Comparison of ENCODE assay signal across 9 mouse cellular contexts in genomic region chr4:135266987-135267386, GRCm38 (mm10). TPM values are rescaled to one million over a fixed set of nuclear protein-coding genes. Genes with fewer than 3 reads are reported as not detected.
A peak's percentile ranks its signal among the peaks of the same experiment; 100 is the strongest.
DNase-seq lines count a peak whose midpoint lies in the region; ATAC-seq and TF ChIP-seq lines count a peak whose summit lies in the region.
"Had no signal": no experiment of that assay in that cellular context is flagged by ENCODE, and none has a peak within 500 bp of the region (broad histone marks: within the 10 kb centered on the region; RNA-seq: fewer than 3 reads in every experiment).

No protein-coding gene starts in this region.

- H3K27me3 ChIP-seq in hindbrain, embryonic 12.5 days = no peaks in the 10 kb centered on the region
- H3K27me3 ChIP-seq in liver, embryonic 14.5 days (ENCODE audit: control insufficient read depth, insufficient read depth, low read length) = no peaks in the 10 kb centered on the region
- no peaks in the 10 kb centered on the region for H3K27me3 ChIP-seq in stomach, postnatal 0 days (ENCODE audit: control insufficient read depth, insufficient read depth, low read length)
- H3K27me3 ChIP-seq: Patski had no signal

- H3K9me3 ChIP-seq in ES-E14 (ENCODE audit: control insufficient read depth, insufficient read depth, low read depth, low read length) = no peaks in the 10 kb centered on the region
- H3K9me3 ChIP-seq in hindbrain, embryonic 12.5 days (replicated peaks) = no peaks in the 10 kb centered on the region
- no peaks in the 10 kb centered on the region for H3K9me3 ChIP-seq in liver, embryonic 14.5 days (ENCODE audit: control insufficient read depth, low read length)
- H3K9me3 ChIP-seq in stomach, postnatal 0 days (ENCODE audit: control insufficient read depth, low read length) = no peaks in the 10 kb centered on the region

- H3K27ac ChIP-seq in ES-E14 (ENCODE audit: insufficient read depth, low read depth, low read length, poor library complexity, severe bottlenecking) = no peak overlapping the region
- H3K27ac ChIP-seq in embryonic fibroblast, embryonic 13.5 days (ENCODE audit: insufficient read depth, low read length) = no peak overlapping the region
- H3K27ac ChIP-seq in hindbrain, embryonic 12.5 days = no peak overlapping the region; the same call in 1 of the 2 replicates
- H3K27ac ChIP-seq in liver, embryonic 14.5 days = no peak overlapping the region
- peak overlapping the region; percentile 41 for H3K27ac ChIP-seq in stomach, postnatal 0 days (replicated peaks)

- no peak for ATAC-seq in hindbrain, embryonic 12.5 days (ENCODE audit: low FRiP score)
- no peak for ATAC-seq in liver, embryonic 14.5 days (ENCODE audit: insufficient read depth)
- no peak for ATAC-seq in stomach, postnatal 0 days (ENCODE audit: low FRiP score, low TSS enrichment)
- ATAC-seq: Patski had no signal

- no peak for DNase-seq in ES-E14 (ENCODE audit: low read depth, low spot score)
- no peak for DNase-seq in liver, embryonic 14.5 days (ENCODE audit: low read depth in 3 of 3, low spot score in 3 of 3)
- no peak for DNase-seq in stomach, postnatal 0 days (ENCODE audit: low spot score)
- no peak for DNase-seq in thymus, postnatal 0 days (ENCODE audit: low spot score)
- DNase-seq in right cerebral cortex, postnatal 10 days (ENCODE audit: low spot score in 2 of 2) = no peak
- no peak for DNase-seq in cerebellum, adult 11-12 months

- whole genome bisulfite sequencing in hindbrain, embryonic 12.5 days = 80% methylated on average over 9 of the region's 9 CpGs
- 64% methylated on average over 9 of the region's 9 CpGs for WGBS in liver, embryonic 14.5 days (ENCODE audit: insufficient replicate concordance)
- 57% methylated on average over 9 of the region's 9 CpGs for WGBS in stomach, postnatal 0 days

- H3K4me1 ChIP-seq in ES-E14 (ENCODE audit: control insufficient read depth in 2 of 2, insufficient read depth in 2 of 2, low read length in 2 of 2, poor library complexity in 1 of 2) = peaks cover 4 to 12% of the 10 kb centered on the region in 2 experiments; a peak in 1 of 4 replicates
- H3K4me1 ChIP-seq in embryonic fibroblast, embryonic 13.5 days (ENCODE audit: control insufficient read depth, insufficient read depth, low read length) = peaks cover 8% of the 10 kb centered on the region
- H3K4me1 ChIP-seq in hindbrain, embryonic 12.5 days = peaks cover 43% of the 10 kb centered on the region
- peaks cover 36 to 49% of the 10 kb centered on the region in 2 experiments for H3K4me1 ChIP-seq in liver, embryonic 14.5 days (replicated peaks; ENCODE audit: control insufficient read depth in 2 of 2, insufficient read depth in 2 of 2, low read length in 1 of 2)
- 0 out of 2 replicates have a peak, but pooled peaks cover 2% of the 10 kb centered on the region for H3K4me1 ChIP-seq in stomach, postnatal 0 days (replicated peaks; ENCODE audit: control insufficient read depth, insufficient read depth)

- H3K4me2 ChIP-seq in hindbrain, embryonic 12.5 days (replicated peaks) = peak overlapping the region; percentile 23; the same call in 1 of the 2 replicates
- H3K4me2 ChIP-seq in liver, embryonic 14.5 days (ENCODE audit: low read depth) = peak overlapping the region; percentile 31; the same call in 1 of the 2 replicates
- H3K4me2 ChIP-seq in stomach, postnatal 0 days (replicated peaks; ENCODE audit: low read depth) = peak overlapping the region; percentile 45

- TF ChIP-seq POLR2A in embryonic fibroblast, embryonic 13.5 days (IDR thresholded peaks at IDR 0.05; ENCODE audit: low read depth, low read length) = no peak

- H3K4me3 ChIP-seq in ES-E14 (ENCODE audit: insufficient read depth in 1 of 2, low read depth in 1 of 2, low read length in 2 of 2, poor library complexity in 1 of 2, severe bottlenecking in 1 of 2) = no peak overlapping the region
- peak overlapping the region; percentile 3; the same call in 1 of the 2 replicates for H3K4me3 ChIP-seq in embryonic fibroblast, embryonic 13.5 days (ENCODE audit: insufficient read depth, low read length)
- no peak overlapping the region for H3K4me3 ChIP-seq in hindbrain, embryonic 12.5 days
- H3K4me3 ChIP-seq in liver, embryonic 14.5 days (ENCODE audit: insufficient read depth in 1 of 2, low read depth in 2 of 2, low read length in 2 of 2) = no peak overlapping the region
- H3K4me3 ChIP-seq in stomach, postnatal 0 days (ENCODE audit: low read depth, low read length) = 0 out of 2 replicates have a peak overlapping the region, but pooled peaks have one; percentile 10

- H3K36me3 ChIP-seq in ES-E14 (ENCODE audit: control insufficient read depth, insufficient read depth, low read length, poor library complexity, severe bottlenecking) = peaks cover 14% of the 10 kb centered on the region; the same call in 1 of the 2 replicates
- H3K36me3 ChIP-seq in hindbrain, embryonic 12.5 days = 0 out of 2 replicates have a peak, but pooled peaks cover 3% of the 10 kb centered on the region
- peaks cover 21% of the 10 kb centered on the region for H3K36me3 ChIP-seq in liver, embryonic 14.5 days (replicated peaks; ENCODE audit: control insufficient read depth, insufficient read depth, low read depth)
- H3K36me3 ChIP-seq in stomach, postnatal 0 days (ENCODE audit: control insufficient read depth, insufficient read depth, low read length) = no peaks in the 10 kb centered on the region

- 0 out of 2 replicates have a peak overlapping the region, but pooled peaks have one; percentile 24 for H3K9ac ChIP-seq in ES-E14 (ENCODE audit: insufficient read depth, low read depth, low read length, poor library complexity, severe bottlenecking)
- no peak overlapping the region for H3K9ac ChIP-seq in hindbrain, embryonic 12.5 days
- no peak overlapping the region for H3K9ac ChIP-seq in liver, embryonic 14.5 days (replicated peaks)
- H3K9ac ChIP-seq in stomach, postnatal 0 days (ENCODE audit: low read length) = 0 out of 2 replicates have a peak overlapping the region, but pooled peaks have one; percentile 23

- in situ Hi-C loops in ES-E14 (cut with MboI; ENCODE audit: low sequenced_read_pairs in 2 of 2, unreplicated experiment in 2 of 2) = no loop called here

- no peak for TF ChIP-seq CTCF in embryonic fibroblast, embryonic 13.5 days (IDR thresholded peaks at IDR 0.05; ENCODE audit: borderline replicate concordance, insufficient read depth, low read length)
- no peak for TF ChIP-seq CTCF in liver, embryonic 14.5 days (IDR thresholded peaks at IDR 0.05; ENCODE audit: low read depth)
- no peak for TF ChIP-seq CTCF in stomach, postnatal 0 days (IDR thresholded peaks at IDR 0.05; ENCODE audit: low read depth)

- no peak for TF ChIP-seq EP300 in liver, embryonic 14.5 days (IDR thresholded peaks at IDR 0.05; ENCODE audit: low read depth)
- no peak for TF ChIP-seq EP300 in stomach, postnatal 0 days (optimal IDR thresholded peaks at IDR 0.05)

TF ChIP-seq in ES-E14, 5 proteins besides CTCF, POLR2A, EP300 and RAD21:
- TF ChIP-seq ZNF384 (IDR thresholded peaks at IDR 0.05; ENCODE audit: low read depth, low read length) (no peak), MAFK (IDR thresholded peaks at IDR 0.05; ENCODE audit: insufficient read depth, low read depth, low read length) (no peak), CHD2 (IDR thresholded peaks at IDR 0.05; ENCODE audit: low read depth, low read length) (no peak), ZC3H11A (IDR thresholded peaks at IDR 0.05; ENCODE audit: borderline replicate concordance, low read depth, low read length) (no peak), HCFC1 (IDR thresholded peaks at IDR 0.05; ENCODE audit: borderline replicate concordance, insufficient read depth, low read length) (no peak)
TF ChIP-seq in ES-E14: peak in this region for 0.

RNA-seq across cellular contexts. Expression of gene Clic4, which starts 5.6 kb away (rescaled TPM):
- 62.4 and 69.3 TPM in 2 replicates for total RNA-seq in ES-E14 (2012; rRNA removed)
- 223 and 251 TPM in 2 replicates for polyA plus RNA-seq in embryonic fibroblast, embryonic 13.5 days (2011; ENCODE audit: insufficient read length, low read depth, missing spikeins)
- polyA plus RNA-seq in hindbrain, embryonic 12.5 days (2016; fragmentation: Nextera tagmentation; extraction: Ambion mirVana) = 159 TPM in 2 replicates
- 29.7 and 40.8 TPM in 2 replicates for polyA plus RNA-seq in liver, embryonic 14.5 days (2012; rRNA removed)
- polyA plus RNA-seq in liver, embryonic 14.5 days (2014; fragmentation: Nextera tagmentation; extraction: Ambion mirVana) = 65.8 and 76.5 TPM in 2 replicates
- polyA plus RNA-seq in stomach, postnatal 0 days (2015; fragmentation: Nextera tagmentation; extraction: Ambion mirVana) = 69.2 and 73.6 TPM in 2 replicates
- 71.1 and 72.5 TPM in 2 replicates for polyA plus RNA-seq in thymus, postnatal 0 days (2015; fragmentation: Nextera tagmentation; extraction: Ambion mirVana)

Comparison
In these comparisons a context has a peak if more than half of its experiments do, and no peak if none do; other contexts are left out.
1. H3K4me3 ChIP-seq: peak in embryonic fibroblast, embryonic 13.5 days (single experiment) and stomach, postnatal 0 days (single experiment); none in ES-E14 (0 of 2), hindbrain, embryonic 12.5 days (single experiment) and liver, embryonic 14.5 days (0 of 2).
2. H3K9ac ChIP-seq: peak in ES-E14 (single experiment) and stomach, postnatal 0 days (single experiment); none in hindbrain, embryonic 12.5 days (single experiment) and liver, embryonic 14.5 days (single experiment).
3. Peak in every context shown above with its lines, with median percentiles within 50 percentile points of each other: H3K4me2 ChIP-seq.